Mouse (Mus musculus) lung, adult 2 months (tissue): ENCODE results near the gene Fmnl3.

Experiments
- CTCF ChIP-seq: fragments of 200-500 bp; IDR thresholded peaks from 2 replicates; pipeline ENCODE4 v1.5.1; 2011; ENCODE audit warnings: mild to moderate bottlenecking, low read length, control low read depth; ENCODE audit not compliant: insufficient read depth
- POLR2A ChIP-seq: fragments of 200-500 bp; IDR thresholded peaks from 2 replicates; pipeline ENCODE4 v1.6.1; 2011; ENCODE audit warnings: low read depth, mild to moderate bottlenecking, control low read depth, low read length, borderline replicate concordance; ENCODE audit errors: extremely low read depth

DNA sequence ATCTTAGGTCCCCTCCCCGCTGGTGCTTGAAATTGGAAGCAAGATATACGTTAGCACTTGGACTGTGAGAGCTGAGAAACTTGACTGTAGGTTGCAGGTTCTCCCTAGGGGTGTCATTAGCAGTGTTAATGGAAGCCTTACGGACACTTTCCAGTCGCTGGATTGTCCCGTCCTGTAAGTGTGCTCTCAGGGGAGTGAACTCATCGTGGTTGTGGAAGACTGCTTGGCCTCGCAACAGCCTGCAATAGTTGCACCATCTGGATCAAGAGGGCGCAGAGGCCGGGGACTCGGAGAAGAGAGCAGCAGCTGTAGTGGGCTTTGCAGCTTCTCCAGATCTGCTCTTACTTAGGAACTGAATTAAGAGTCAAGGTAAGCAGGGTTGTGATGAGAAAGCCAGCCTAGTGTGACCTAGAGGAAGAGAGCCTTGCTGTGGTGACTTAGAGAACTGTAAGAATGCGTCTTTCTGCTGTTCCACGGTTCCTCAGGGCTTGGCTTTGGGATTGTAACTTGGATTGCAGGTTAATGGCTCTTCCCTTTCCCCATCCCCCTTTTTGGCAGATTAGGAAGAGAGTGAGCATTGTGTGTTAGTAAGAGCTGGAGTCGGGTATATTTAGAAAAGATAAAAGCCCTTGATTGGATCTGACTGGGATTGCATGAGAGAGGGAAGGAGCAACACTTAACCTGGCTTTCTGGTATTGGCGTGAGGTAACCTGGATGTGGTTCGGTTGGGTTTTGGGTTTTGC is 29.4 kb upstream of the Fmnl3 start:
- TF ChIP-seq CTCF (no peak), POLR2A (no peak)
